Mouse (Mus musculus) heart, embryonic 13.5 days (tissue): Measurements from ENCODE around the gene Fignl1. TPM values are rescaled to one million over a fixed set of nuclear protein-coding genes. Genes with fewer than 3 reads are reported as not detected.

Source experiments
- ATAC-seq: fragments of 200-750 bp; cut with Nextera tagmentation; 2 replicates; pipeline ENCODE4 v1.8.0; 2017; ENCODE audit warnings: moderate TSS enrichment; ENCODE audit not compliant: insufficient number of reproducible peaks, low FRiP score, low TSS enrichment; ENCODE audit errors: extremely low read depth
- H3K27ac ChIP-seq: fragments of 300-500 bp; sonication (generic); replicated peaks from 2 replicates; pipeline ENCODE4 v1.5.1; 2015; ENCODE audit warnings: moderate library complexity, mild to moderate bottlenecking, inconsistent platforms
- H3K27me3 ChIP-seq: fragments of 300-500 bp; sonication (generic); replicated peaks from 2 replicates; pipeline ENCODE4 v1.6.1; 2015; ENCODE audit warnings: mild to moderate bottlenecking, inconsistent platforms
- H3K36me3 ChIP-seq: fragments of 300-500 bp; sonication (generic); 2 replicates; pipeline ENCODE4 v1.6.1; 2015; ENCODE audit warnings: mild to moderate bottlenecking, inconsistent platforms
- H3K4me1 ChIP-seq: fragments of 300-500 bp; sonication (generic); 2 replicates; pipeline ENCODE4 v1.6.1; 2015; ENCODE audit warnings: inconsistent platforms
- H3K4me2 ChIP-seq: fragments of 300-500 bp; sonication (generic); 2 replicates; pipeline ENCODE4 v1.6.1; 2015; ENCODE audit warnings: inconsistent platforms, mild to moderate bottlenecking, moderate library complexity
- H3K4me3 ChIP-seq: fragments of 300-500 bp; sonication (generic); 2 replicates; pipeline ENCODE4 v1.5.1; 2015; ENCODE audit warnings: moderate library complexity, mild to moderate bottlenecking, inconsistent platforms
- H3K9ac ChIP-seq: fragments of 300-500 bp; sonication (generic); 2 replicates; pipeline ENCODE4 v1.6.1; 2015; ENCODE audit warnings: inconsistent platforms, mild to moderate bottlenecking, moderate library complexity
- H3K9me3 ChIP-seq: fragments of 300-500 bp; sonication (generic); 2 replicates; pipeline ENCODE4 v1.6.1; 2016; ENCODE audit warnings: inconsistent platforms
- WGBS: fragments of 180-500 bp; shearing (Covaris S2); methylation state at CpG from one replicate; pipeline ENCODE4 v1.1.7; 2015; ENCODE audit warnings: mixed read lengths; 5-methylcytosine and 5-hydroxymethylcytosine counted together
- polyA plus RNA-seq: library from polyadenylated mRNA; unstranded; fragments of >200 nt; fragmentation: Nextera tagmentation; extraction: Ambion mirVana; gene quantifications from 2 replicates; pipeline ENCODE4 v1.2.1, GENCODE M21; 2015

The Fignl1 gene
- polyA plus RNA-seq, 1 experiment from 2014 or later, result 52.9 TPM

DNA sequence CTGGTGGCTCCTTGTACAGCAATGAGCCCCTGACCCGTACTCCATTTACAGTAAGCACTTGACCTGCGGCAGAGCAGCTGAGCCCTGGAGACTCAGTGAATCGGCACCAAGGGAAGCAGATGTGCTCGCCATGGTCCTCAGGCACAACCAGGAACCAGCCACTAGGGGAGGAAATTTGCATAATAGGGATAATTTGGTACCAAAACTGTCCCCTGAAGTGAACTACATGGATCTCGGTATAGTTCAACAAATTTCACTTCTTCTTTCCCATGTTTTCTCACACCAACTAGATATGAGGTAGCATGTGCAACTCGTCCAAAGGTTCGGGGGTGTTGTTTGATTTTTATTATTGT lies 32.0 kb downstream of the Fignl1 start:
- no peak overlapping the region for H3K27ac ChIP-seq
- no peak for ATAC-seq
- no peak overlapping the region for H3K9ac ChIP-seq
- no peaks in the 10 kb centered on the region for H3K9me3 ChIP-seq
- H3K4me3 ChIP-seq, result no peak overlapping the region
- WGBS, result 77% methylated on average over 7 of the region's 7 CpGs
- no peaks in the 10 kb centered on the region for H3K4me1 ChIP-seq
- no peaks in the 10 kb centered on the region for H3K27me3 ChIP-seq
- H3K36me3 ChIP-seq, result no peaks in the 10 kb centered on the region
- H3K4me2 ChIP-seq, result no peak overlapping the region

DNA sequence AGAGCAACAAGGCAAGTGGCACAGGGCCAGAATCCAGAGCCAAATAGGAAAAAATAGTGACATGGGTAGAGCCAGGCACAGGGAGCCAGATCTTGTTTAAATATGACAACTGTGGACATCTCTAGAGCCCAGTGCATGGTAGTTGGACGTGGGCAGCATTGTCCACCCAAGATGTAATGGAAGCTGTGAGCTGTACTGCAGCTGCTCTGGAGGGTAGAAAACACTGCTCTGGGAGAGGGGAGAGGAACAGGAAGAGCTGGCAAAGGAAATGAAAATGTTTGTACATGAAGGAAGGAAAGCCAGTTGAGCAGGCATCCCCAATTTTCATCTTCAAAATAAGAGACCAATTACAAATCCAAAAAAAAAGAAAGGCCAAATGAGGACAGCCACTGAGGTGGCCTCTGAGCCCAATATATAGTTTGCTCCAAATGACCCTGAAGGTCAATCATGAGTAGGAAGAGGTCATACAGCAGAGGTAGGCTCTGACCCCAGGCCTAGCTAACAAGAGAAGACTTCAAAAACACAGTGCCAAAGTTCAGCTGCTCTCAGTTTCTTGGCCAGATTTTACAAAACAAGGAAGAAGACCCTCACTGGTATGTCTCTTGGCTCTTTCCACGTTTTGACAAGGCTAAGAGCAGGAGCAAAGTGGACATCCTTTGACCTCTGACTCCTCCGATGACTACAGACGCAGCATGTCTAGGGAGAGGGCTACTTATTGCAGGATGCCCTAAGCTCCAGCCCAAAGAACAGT lies 32.5 kb downstream of the Fignl1 start:
- no peak overlapping the region for H3K9ac ChIP-seq
- ATAC-seq, result no peak
- no peak overlapping the region for H3K27ac ChIP-seq
- 63% methylated on average over 4 of the region's 4 CpGs for WGBS
- no peaks in the 10 kb centered on the region for H3K27me3 ChIP-seq
- no peaks in the 10 kb centered on the region for H3K36me3 ChIP-seq
- H3K4me2 ChIP-seq, result no peak overlapping the region
- H3K4me1 ChIP-seq, result no peaks in the 10 kb centered on the region
- no peaks in the 10 kb centered on the region for H3K9me3 ChIP-seq
- H3K4me3 ChIP-seq, result no peak overlapping the region

DNA sequence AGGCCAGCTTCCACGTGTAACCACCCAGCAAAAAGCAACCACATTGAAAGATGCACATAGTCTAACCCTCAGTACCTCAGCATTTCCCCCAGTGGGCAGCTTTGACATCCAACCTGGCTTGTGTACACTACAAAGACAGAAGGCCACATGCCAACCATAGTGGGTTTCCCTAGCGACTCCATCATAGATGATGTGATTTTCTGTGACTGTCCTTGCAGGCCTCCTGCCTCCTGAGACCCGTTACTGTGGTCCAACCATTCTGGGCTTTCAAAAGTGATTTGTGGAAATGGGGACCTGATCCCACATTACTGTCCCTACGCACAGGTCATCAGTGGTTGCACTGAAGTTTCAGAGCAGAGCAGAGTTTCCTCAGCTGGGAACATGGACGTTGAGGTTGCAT lies 33.9 kb downstream of the Fignl1 start:
- Histone ChIP-seq H3K4me1 (no peaks in the 10 kb centered on the region), H3K9ac (no peak overlapping the region), H3K4me2 (no peak overlapping the region), H3K4me3 (no peak overlapping the region), H3K27me3 (no peaks in the 10 kb centered on the region), H3K9me3 (no peaks in the 10 kb centered on the region), H3K36me3 (no peaks in the 10 kb centered on the region), H3K27ac (no peak overlapping the region)
- 78% methylated on average over 5 of the region's 5 CpGs for WGBS
- ATAC-seq, result no peak

DNA sequence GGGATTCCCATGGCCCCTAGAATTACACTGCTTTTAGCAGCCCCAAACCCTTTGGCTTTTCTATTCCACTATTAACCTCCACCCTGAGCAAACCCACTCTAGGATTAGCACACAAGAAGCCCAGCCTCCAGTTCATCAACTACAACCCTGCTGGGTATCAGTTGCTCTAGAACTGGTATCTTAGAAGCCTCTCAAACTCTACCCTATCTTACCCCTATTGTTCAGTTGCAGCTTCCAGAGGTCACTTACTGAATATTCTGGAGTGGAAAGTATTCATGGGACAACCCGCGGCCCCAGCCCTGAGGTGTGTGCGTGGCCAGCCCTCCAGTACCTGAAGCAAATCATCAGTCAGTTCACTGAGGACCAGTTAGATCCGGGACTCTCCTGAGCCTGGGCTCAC lies 34.4 kb downstream of the Fignl1 start:
- WGBS, result 93% methylated on average over 4 of the region's 4 CpGs

DNA sequence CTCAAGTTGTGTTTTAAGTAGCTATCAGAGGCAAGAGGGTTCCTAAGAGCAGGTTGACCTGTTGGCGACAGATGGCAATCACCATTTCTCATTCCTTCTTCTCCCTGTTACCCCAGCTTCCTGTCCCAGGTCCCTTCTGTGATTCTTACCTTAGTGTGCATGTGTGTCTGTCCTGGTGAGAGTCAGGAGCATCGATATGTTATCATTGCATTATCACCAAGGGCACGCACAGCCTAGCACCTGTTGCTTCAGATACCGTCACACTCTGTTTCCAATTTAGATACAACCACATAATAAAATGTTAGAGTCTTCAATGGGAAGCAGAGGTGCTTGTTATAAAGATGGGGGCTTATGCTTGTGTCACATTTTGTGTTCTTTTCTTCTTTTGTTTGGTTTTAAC lies 36.6 kb downstream of the Fignl1 start:
- ATAC-seq, result no peak
- WGBS, result 73% methylated on average over 4 of the region's 4 CpGs
- Histone ChIP-seq H3K27ac (no peak overlapping the region), H3K4me2 (no peak overlapping the region), H3K27me3 (no peaks in the 10 kb centered on the region), H3K36me3 (no peaks in the 10 kb centered on the region), H3K4me3 (no peak overlapping the region), H3K4me1 (no peaks in the 10 kb centered on the region), H3K9me3 (no peaks in the 10 kb centered on the region), H3K9ac (no peak overlapping the region)

More for the DNA sequence above, 34.4 kb downstream of the Fignl1 start:
- no peak overlapping the region for H3K4me3 ChIP-seq
- H3K9me3 ChIP-seq, result no peaks in the 10 kb centered on the region
- no peaks in the 10 kb centered on the region for H3K27me3 ChIP-seq
- H3K4me2 ChIP-seq, result no peak overlapping the region
- H3K9ac ChIP-seq, result no peak overlapping the region
- no peak for ATAC-seq
- no peaks in the 10 kb centered on the region for H3K36me3 ChIP-seq
- no peak overlapping the region for H3K27ac ChIP-seq
- H3K4me1 ChIP-seq, result no peaks in the 10 kb centered on the region

DNA sequence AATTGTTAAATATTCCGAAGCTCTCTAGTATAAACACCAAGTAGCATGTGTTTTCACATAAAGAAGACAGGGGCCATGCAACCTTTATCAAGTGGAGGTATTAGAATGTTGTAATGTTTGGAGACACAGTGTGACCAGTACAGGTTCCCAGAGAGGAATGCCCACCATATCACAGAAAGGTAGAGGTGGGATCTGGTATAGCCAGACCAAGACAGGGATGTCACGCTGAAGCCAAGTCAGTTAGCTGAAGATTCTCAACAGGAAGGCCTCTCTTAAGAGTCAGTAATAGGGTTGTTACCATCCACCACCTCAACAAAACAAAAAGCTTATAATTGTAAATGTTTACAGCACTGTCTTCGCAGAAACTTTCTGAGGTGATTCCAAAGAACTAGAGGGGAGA lies 38.1 kb downstream of the Fignl1 start:
- Histone ChIP-seq H3K4me3 (no peak overlapping the region), H3K4me2 (no peak overlapping the region), H3K27me3 (no peaks in the 10 kb centered on the region), H3K27ac (no peak overlapping the region), H3K4me1 (no peaks in the 10 kb centered on the region), H3K9me3 (no peaks in the 10 kb centered on the region), H3K9ac (no peak overlapping the region), H3K36me3 (no peaks in the 10 kb centered on the region)
- 88% methylated on average over 3 of the region's 3 CpGs for WGBS
- ATAC-seq, result no peak

DNA sequence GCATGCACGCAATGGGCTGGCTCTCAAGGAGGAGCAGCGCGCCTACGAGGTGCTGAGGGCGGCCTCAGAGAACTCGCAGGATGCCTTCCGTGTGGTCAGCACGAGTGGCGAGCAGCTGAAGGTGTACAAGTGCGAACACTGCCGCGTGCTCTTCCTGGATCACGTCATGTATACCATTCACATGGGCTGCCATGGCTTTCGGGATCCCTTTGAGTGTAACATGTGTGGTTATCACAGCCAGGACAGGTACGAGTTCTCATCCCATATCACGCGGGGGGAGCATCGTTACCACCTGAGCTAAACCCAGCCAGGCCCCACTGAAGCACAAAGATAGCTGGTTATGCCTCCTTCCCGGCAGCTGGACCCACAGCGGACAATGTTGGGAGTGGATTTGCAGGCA lies 39.5 kb downstream of the Fignl1 start:
- 86% methylated on average over 20 of the region's 20 CpGs for WGBS
- Histone ChIP-seq H3K4me1 (no peaks in the 10 kb centered on the region), H3K9me3 (no peaks in the 10 kb centered on the region), H3K36me3 (no peaks in the 10 kb centered on the region), H3K27ac (no peak overlapping the region), H3K27me3 (no peaks in the 10 kb centered on the region), H3K4me3 (no peak overlapping the region), H3K4me2 (no peak overlapping the region), H3K9ac (no peak overlapping the region)
- no peak for ATAC-seq

DNA sequence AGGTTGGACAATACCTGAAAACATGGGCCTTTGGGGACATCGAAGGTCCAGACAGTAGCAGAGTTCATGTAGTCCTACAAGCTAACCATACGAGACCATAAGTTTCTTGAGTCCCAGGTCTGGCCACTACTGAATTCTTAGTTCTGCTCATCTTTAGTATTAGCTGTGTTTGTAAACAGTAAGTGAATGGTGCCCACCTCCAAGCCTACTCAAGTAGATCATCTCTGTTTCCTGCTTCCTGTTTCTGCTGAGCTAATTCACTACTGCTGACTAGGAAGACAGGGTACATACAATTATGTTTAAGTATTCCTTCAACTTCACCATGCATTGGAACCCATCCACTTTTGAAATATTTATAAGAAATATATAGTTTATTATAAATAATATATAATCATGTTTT lies 40.7 kb downstream of the Fignl1 start:
- Histone ChIP-seq H3K27ac (no peak overlapping the region), H3K36me3 (no peaks in the 10 kb centered on the region), H3K9ac (no peak overlapping the region), H3K4me1 (no peaks in the 10 kb centered on the region), H3K4me2 (no peak overlapping the region), H3K27me3 (no peaks in the 10 kb centered on the region), H3K4me3 (no peak overlapping the region), H3K9me3 (no peaks in the 10 kb centered on the region)
- no peak for ATAC-seq
- 74% methylated on average over 2 of the region's 2 CpGs for WGBS

DNA sequence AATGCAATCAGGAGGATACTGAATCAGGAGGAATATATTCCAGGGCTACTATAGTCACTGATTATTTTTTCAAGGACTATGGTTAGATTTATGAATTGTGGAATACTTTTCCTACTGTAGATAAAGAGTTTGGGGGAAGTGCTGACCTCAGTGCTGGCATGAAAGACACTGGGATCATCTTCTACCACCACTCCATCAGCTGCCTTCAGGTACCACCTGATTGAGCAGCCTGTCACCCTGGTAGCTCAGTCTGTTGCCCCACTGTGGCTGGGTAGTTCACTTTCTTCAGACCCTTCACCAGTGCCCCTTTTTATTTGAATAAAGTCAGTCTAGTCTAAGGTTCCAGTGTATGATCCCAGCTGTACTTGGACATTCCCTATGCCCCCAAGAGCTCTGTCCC lies 42.0 kb downstream of the Fignl1 start:
- no peaks in the 10 kb centered on the region for H3K4me1 ChIP-seq

DNA sequence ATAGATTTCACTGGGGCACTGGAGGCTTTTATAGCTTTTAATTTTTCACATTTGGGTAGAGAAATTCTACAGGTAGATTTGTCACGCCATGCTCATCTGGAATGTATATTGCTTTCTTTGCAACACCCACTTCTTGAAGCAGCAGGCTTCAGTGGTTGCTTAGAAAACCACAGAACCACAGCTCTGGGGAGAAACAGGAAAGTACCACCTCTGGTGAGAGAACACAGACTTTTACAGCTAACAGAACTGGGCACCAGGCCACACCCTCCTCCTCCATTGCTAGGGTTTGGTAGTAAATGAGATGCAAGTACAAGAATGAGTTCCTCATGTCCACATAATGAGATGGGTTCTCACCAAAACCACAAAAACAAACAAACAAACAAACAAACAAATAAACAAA lies 42.7 kb downstream of the Fignl1 start:
- WGBS, result 80% methylated on average over 1 of the region's 1 CpGs

More for the DNA sequence above, 42.0 kb downstream of the Fignl1 start:
- ATAC-seq, result no peak
- Histone ChIP-seq H3K9me3 (no peaks in the 10 kb centered on the region), H3K9ac (no peak overlapping the region), H3K4me2 (no peak overlapping the region), H3K27ac (no peak overlapping the region), H3K36me3 (no peaks in the 10 kb centered on the region), H3K27me3 (no peaks in the 10 kb centered on the region), H3K4me3 (no peak overlapping the region)

DNA sequence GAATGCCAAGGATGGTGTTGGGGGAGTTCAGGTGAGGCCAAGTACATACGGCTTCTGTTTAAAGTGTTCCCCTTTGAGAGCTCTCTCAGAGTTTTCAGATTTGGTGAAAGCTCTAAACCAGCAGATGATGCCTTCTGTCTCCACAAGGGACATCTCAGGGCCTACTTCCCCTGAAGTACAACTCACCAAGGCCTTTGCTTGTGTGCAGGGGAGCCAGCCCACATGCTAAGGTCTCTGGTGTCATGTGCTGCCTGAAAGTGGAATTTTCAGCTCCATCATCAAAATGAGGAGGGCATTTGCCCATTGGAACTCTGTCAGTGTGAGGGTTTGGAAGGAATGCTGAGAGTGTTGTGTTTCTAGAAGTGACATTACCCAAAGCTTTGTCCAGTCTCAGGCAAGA lies 43.3 kb downstream of the Fignl1 start:
- 74% methylated on average over 1 of the region's 1 CpGs for whole genome bisulfite sequencing

More for the DNA sequence above, 42.7 kb downstream of the Fignl1 start:
- Histone ChIP-seq H3K9ac (no peak overlapping the region), H3K4me3 (no peak overlapping the region), H3K27ac (no peak overlapping the region), H3K27me3 (no peaks in the 10 kb centered on the region), H3K4me2 (no peak overlapping the region), H3K9me3 (no peaks in the 10 kb centered on the region), H3K36me3 (no peaks in the 10 kb centered on the region), H3K4me1 (no peaks in the 10 kb centered on the region)
- no peak for ATAC-seq

DNA sequence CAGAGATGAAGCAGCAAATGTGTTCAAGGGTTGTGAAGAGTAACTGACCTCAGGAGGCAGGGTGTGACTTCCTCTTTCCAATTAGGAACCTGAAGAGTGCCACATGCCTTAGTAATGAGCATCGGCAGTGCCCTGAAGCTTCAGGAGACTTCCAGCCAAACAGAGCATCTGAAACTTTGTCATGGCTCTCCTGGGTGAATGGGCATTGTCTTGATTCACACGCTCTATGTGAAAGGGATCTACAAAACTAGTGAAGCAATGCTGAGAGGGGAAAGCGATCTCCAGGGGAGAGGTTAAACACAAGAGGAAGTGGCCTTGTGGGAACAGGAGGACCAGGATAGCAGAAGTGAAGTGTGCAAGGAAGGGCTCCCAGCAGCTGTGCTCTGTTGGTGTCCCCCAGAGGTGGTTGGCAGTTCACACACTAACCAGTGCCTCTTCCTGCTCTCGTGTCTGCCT lies 45.5 kb downstream of the Fignl1 start:
- no peak overlapping the region for H3K4me2 ChIP-seq
- no peaks in the 10 kb centered on the region for H3K27me3 ChIP-seq
- H3K4me3 ChIP-seq, result no peak overlapping the region
- no peaks in the 10 kb centered on the region for H3K9me3 ChIP-seq
- no peak overlapping the region for H3K27ac ChIP-seq
- H3K9ac ChIP-seq, result no peak overlapping the region
- 63% methylated on average over 4 of the region's 4 CpGs for WGBS
- H3K36me3 ChIP-seq, result no peaks in the 10 kb centered on the region
- no peaks in the 10 kb centered on the region for H3K4me1 ChIP-seq
- no peak for ATAC-seq

More for the DNA sequence above, 43.3 kb downstream of the Fignl1 start:
- H3K9ac ChIP-seq, result no peak overlapping the region
- H3K4me3 ChIP-seq, result no peak overlapping the region
- no peaks in the 10 kb centered on the region for H3K27me3 ChIP-seq
- no peaks in the 10 kb centered on the region for H3K4me1 ChIP-seq
- no peaks in the 10 kb centered on the region for H3K9me3 ChIP-seq
- no peaks in the 10 kb centered on the region for H3K36me3 ChIP-seq
- H3K4me2 ChIP-seq, result no peak overlapping the region
- ATAC-seq, result no peak
- no peak overlapping the region for H3K27ac ChIP-seq
